Mouse (Mus musculus): Measurements from ENCODE around the gene Pqlc3. TPM values are rescaled to one million over a fixed set of nuclear protein-coding genes. Genes with fewer than 3 reads are reported as not detected.

Gene Pqlc3
- total RNA-seq, 2 experiments from 2014 or later = 4.3 to 4.4 TPM

DNA sequence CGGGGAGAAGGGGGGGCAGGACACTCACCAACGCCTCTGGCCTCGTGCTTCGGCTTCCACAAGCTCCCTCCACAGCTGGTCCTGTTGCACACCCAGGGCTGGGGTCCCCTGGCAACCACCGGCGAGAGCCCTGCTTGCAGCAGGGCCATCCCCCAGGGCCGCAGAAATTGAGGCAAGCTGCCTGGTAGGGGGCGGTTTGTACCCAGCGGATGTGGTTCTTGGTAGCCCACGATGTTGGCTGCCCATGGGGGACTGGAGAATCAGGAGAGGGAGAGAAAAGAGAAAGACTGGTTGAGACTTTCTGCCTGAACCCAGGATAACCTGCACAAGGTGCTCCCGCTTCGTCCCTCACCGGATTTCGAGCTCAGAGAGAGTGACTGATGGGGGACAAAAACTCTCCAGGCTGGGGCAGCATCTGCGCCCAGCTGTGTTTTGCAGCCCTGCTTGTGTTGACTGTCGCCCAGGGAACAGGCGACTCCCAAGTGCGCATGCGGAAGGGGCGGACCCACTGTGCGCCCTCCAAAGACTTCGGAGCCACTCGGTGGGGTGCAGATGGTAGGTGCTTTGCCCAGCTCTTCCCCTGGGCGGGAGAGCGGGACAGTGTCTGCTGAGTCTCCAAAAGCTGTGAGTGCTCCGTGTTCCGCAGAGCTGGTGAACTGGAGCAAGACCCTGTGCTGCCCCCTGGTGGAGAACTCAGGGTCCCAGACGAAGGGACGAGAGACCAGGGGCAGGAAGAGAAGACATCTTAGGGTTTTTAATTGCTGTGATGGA is 11.1 kb upstream of the Pqlc3 start, which contains the start of gene 2410004P03Rik:
Gene 2410004P03Rik (minus strand): TSS at position 628 of the 771 bp plus-strand sequence.
- DNase-seq (ENCODE audit: low spot score in 2 of 2) = peak; percentile 66 to 81

DNA sequence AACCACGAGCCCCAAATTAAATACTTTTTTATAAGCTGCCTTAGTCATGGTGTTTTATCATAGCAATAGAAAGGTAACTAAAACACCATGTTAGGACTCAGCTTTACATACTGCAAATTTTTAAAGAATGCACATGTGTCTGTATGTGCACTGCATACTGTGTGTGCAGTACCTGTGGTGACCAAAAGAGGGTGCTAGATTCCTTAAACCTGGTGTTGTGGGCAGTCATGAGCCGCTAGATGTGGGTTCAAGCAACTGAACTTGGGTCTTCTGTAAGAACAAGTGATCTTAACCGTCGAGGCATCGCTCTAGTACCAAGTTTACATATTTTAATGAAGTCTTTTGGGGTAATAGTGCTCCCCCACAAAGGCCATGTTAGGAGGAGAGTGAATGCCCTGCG is 9.3 kb upstream of the Pqlc3 start:
- DNase-seq (ENCODE audit: low spot score in 2 of 2) = no peak

DNA sequence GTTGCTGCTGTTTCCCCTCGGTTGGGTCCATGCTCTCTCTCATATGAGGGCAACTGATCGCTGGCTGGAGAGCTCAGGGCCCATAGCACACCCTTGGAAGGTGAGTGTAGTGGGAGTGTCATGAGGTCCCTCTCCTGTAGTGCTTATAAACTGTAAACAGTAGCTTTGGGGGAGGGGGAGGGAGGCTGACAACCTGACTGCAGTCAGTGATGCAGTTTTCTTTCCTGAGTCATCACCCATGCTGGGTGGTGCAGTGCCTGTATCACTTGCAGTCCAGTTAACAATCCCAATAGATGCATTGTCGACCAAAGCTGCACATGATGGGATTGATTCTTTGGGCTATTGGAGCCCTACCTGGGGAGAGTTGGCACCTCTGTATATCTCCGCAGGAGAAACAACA is 1.0 kb upstream of the Pqlc3 start:
- DNase-seq (ENCODE audit: low spot score in 2 of 2) = no peak

DNA sequence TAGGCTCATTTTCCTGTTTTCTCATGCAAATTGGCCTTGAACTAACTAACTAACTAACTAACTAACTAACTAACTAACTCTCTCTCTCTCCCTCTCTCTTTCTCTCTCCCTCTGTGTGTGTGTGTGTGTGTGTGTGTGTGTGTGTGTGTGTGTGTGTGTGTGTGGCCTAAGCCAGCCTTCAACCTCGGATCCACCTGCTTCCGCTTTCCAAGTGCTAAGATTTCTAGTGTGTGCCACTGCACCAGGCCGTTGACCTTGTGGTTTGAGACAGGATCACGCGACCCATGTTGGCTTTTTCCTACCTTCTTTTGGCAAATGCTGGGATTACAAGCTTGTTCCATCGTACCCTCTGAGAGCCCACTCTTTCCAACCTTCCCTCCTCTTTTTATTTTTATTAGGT is 420 bp upstream of the Pqlc3 start:
- no peak for DNase-seq (ENCODE audit: low spot score in 2 of 2)

DNA sequence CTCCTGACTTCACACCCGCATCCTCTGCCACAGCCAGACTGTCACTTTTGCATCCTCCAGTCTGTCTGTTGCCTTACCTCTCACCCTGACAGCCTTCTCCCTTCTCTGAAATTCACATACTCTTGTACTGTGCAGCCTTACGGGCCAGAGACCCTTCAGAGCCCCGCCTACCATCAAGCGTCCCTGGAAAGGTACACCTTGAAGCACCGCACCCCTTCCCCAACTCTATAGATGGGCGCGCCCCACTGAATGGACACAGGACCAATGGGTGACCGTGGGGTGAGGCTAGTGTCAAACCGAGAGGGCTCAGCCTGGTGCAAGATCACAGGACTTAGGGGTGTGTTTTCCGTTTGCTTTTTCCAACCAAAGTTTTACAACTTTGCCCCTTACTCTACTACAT is 1.1 kb downstream of the Pqlc3 start:
- no peak for DNase-seq (ENCODE audit: low spot score in 2 of 2)

DNA sequence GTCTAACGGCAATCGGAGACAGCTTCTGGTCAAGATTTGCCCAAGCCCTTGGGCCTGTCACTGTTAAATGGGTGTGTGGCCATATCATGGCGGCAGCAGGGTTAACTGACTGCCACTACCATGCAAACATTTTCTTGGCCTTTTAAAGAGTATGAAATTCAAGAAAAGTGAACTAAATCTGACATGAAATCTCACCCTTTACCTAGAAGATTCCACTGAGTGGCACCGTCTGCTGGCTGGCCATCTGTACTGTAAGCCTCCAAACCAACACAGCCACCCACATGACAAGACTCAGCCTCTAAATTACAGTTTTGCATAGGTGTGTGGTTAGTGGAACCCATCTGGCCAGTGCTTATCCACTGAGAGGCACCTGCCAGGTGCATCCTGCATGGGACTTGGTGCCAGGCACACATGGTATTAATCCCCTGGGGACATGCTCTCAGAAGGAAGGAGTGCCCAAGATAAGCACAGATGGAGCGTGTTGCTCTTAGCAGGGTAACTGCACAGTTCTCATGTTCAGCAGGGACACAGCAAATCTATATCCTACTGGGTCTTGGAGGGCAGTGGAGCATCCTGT is 3.2 kb downstream of the Pqlc3 start:
- DNase-seq (ENCODE audit: low spot score in 2 of 2) = no peak

DNA sequence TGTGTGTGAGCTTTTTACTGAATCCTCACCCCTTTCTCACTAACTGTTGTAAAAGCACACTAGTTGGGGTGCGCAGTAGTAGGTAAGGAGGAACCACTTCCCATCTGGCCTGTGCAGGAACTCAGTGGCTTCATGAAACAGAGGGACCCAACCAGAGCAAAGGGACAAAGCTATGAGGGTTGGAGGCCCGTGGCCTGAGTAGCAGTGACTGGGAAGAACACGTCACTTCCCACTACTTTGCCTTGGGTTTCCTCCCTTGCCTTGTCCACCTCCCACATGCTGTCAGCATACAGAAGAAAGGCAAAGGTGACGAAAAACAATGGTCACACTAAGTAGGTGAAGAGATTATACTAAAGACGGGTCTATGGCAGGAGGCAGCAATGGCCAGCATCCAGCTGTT is 3.9 kb downstream of the Pqlc3 start:
- no peak for DNase-seq (ENCODE audit: low spot score in 2 of 2)

DNA sequence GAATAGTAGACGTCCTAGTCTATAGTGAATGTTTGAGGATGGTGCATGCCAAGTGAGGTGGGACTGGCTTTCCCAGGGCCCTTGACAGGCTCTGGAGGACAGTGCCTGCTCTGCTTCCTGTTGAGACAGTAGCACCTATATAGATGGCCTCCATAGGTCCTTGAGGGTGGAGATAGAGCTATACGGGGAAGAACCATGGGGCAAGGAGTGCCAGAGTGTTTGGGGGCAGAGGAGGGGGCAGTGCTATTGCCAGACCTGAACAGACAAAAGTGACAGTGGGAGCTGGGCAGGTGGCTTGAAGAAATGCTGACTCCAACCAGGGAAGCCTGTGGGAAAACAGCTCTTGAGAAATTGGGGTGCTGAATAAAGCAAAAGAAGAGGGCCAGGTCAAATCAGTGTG is 5.9 kb downstream of the Pqlc3 start:
- DNase-seq (ENCODE audit: low spot score in 2 of 2) = no peak

DNA sequence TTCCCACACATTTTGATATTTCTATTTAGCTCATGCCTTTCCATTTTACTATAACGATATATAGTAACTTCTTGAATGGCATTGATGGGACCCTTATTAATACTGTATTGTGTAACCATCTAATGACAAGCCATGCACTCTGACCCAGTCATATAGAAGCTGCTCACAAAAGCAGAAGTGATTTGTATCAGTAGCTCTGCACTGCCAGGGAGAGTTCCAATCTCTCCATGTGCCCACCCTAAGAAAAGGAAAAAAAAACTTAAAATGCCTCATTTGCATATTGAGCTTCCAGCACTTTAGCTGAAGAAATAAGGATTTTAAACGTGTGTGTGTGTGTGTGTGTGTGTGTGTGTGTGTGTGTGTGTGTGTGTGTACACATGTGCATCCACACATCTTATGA is 7.9 kb downstream of the Pqlc3 start:
- no peak for DNase-seq (ENCODE audit: low spot score in 2 of 2)

DNA sequence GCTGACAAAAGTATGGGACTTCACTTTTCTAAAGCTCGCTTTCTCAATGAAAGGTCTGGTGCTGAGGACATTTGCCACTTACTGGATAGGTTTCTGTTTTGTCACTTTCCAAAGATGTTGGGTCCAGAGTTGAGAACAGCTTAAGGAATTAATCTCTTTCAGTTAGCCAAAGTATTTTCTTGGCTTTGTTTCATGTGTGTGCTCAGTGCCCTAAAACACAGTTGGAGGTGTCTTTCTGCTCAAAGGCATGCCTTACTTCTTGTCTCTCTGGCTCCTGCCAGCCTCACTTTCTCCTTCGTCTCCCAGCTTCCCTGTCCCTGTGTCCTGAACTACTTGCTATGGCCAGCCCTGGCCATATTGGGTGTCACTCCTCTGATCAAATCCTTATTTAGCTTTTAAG is 8.8 kb downstream of the Pqlc3 start:
- no peak for DNase-seq (ENCODE audit: low spot score in 2 of 2)

DNA sequence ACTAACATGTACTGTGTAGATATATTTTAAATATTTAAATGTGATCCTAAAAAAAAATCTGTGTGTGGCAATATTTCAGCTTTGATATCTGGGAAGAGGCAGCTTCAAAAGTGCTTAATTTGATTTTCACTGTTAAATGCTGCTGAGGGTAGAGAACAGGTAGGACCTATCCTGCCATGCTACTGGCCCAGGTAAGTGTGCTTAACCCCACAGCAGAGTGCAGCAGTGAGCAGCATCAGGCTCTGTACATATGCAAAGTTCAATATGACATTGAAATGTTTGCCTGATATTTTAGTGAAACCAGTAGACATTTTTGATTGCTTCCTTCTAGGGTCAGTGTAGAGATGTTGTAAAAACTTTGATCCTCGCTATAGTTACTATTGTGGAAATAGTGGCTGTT is 14.4 kb downstream of the Pqlc3 start:
- DNase-seq (ENCODE audit: low spot score in 2 of 2) = no peak

DNA sequence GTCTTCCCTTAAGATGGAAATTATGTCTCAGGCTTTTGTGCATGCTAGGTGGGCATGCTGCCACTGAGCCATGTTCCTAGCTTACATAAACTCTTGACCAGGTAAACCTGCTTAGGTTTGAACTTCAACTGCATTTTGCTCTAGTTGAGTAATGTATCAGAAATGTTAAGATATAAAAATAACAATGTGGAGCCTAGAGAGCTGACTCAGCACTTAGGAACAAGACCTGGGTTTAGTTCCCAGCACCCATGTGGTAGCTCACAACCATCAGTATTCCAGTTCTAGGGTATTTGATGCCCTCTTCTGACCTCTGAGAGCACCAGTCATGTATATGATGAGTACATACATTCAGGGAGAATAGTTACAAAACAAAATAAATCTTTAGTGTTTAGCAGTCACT is 23.1 kb downstream of the Pqlc3 start:
- DNase-seq (ENCODE audit: low spot score in 2 of 2) = no peak

DNA sequence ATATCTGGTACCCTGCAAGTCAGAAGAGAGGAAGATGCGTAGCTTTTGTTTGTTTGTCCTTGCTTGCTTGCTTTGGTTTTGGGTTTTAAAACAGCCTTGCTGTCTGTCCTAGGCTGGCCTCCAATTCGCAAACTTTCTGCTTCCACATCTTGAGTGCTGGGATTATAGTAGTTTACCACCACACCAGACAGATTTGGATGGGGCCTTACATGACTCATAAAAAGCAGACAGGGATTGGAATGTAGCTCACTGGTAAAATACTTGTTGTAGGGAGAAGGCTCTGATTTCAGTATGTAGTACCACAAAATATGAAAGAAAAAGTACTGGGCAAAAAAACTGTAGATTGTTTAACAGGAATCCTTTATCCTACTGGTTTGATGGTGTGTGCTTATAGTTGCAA is 33.4 kb downstream of the Pqlc3 start:
- DNase-seq (ENCODE audit: low spot score in 2 of 2) = no peak

DNA sequence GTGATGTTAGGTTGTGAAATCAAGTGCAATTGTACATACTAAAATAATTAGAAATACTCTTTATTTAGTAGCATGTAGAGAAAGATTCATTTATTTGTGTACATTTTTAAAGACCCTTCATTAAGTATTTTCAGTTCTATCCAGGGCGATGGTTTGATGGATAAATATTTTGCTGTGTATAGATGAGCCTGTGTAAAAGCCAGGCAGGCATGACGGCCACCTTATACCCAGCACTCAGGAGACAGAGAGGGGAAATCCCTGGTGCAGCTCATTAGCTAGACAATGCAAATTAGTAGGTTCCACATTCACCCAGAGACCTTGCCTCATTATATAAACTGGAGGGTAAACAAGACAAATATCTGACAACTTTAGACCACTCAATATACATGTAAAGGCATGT is 36.9 kb downstream of the Pqlc3 start:
- no peak for DNase-seq (ENCODE audit: low spot score in 2 of 2)

DNA sequence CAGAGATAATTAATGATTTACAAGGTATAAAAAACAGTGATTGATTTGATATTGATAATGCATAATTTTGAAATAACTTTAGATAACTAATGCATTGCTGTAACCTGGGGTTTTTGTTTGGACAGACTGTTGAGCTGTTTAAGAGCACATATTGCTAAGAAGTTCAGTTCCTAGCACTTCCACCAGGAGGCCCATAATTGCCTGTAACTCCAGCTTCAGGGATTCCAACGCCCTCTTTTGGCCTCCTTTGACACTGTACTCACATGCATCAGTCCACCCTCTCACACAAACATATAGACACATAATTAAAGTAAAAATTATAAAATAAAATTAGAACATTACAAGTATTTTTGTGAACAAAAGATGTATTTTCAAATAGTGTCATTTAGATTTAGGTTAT is 41.4 kb downstream of the Pqlc3 start:
- no peak for DNase-seq (ENCODE audit: low spot score in 2 of 2)

DNA sequence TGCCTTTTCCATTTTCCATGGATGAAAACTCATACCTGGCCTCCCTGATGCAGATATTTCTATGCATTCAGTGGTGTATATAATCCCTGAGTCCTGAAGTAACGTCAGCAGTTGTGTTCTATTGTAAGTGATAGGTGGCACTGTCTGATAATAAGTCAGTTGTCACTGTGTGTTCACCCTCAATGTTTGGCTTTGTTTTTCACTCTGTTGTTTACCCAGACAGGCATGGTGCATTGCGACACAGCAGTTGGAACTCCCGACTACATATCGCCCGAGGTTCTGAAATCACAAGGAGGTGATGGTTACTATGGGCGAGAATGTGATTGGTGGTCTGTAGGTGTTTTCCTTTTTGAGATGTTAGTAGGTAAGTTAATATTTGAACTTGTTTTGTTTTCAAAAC is 52.0 kb downstream of the Pqlc3 start:
- DNase-seq (ENCODE audit: low spot score in 2 of 2) = no peak

DNA sequence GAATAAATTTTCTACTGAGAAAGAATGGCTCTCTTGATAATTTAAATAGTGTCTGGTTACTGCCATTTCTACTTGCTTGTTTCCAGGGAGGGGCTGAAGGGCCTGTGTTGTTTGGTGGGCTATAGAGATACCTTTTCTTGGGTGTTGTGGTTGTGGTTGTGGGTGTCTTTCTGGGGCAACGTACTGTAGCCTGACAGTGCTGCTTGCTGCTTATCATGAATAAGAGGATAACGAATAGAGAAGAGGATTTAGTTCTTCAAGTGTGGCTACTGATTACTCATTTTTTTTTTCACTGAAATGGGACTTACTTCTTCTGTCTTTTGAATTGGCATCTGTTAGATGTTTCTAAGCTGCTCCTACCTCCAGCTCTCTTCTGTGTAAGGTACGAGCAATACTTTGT is 58.2 kb downstream of the Pqlc3 start:
- DNase-seq (ENCODE audit: low spot score in 2 of 2) = no peak

Other genes with a start within 250 kb of the Pqlc3 start
- gene Greb1, start 199.5 kb downstream of the Pqlc3 start, total RNA-seq (2021) = under 1 TPM; 0.39 to 0.98 TPM
- gene E2f6, start 189.4 kb downstream of the Pqlc3 start, total RNA-seq (2021) = 10 to 100 TPM; 53.1 to 57.7 TPM
- gene Rock2, start 105.5 kb downstream of the Pqlc3 start, total RNA-seq (2021) = 100 to 1,000 TPM; 122 to 125 TPM
- under 1 TPM in 1 of 2 experiments, not detected in 1; 0.08 TPM for gene 2410004P03Rik, start 11.3 kb upstream of the Pqlc3 start, total RNA-seq (2021)
- gene Kcnf1, start 176.5 kb upstream of the Pqlc3 start, total RNA-seq (2021) = 1 to 10 TPM; 5.1 to 5.8 TPM

All from gastrocnemius, postnatal 4 days (tissue).